Mouse (Mus musculus): ENCODE data around the gene Nufip2.

Gene Nufip2

GRCm38 (mm10) chr11:77770346-77770745, 84.4 kb downstream of the Nufip2 start:
- peak; percentile 78 for DNase-seq (ENCODE audit: low spot score)

GRCm38 (mm10) chr11:77771879-77772713, 86.1 kb downstream of the Nufip2 start:
- peak; percentile 81 for DNase-seq (ENCODE audit: low spot score)

- no peak for DNase-seq (ENCODE audit: low spot score)
Measured at GRCm38 (mm10) chr11:77775701-77776400, 89.9 kb downstream of the Nufip2 start.

GRCm38 (mm10) chr11:77777436-77777835, 91.5 kb downstream of the Nufip2 start:
- no peak for DNase-seq (ENCODE audit: low spot score)

- DNase-seq (ENCODE audit: low spot score): no peak
Measured at GRCm38 (mm10) chr11:77777937-77778336, 92.0 kb downstream of the Nufip2 start.

- DNase-seq (ENCODE audit: low spot score): no peak
Measured at GRCm38 (mm10) chr11:77779240-77779639, 93.3 kb downstream of the Nufip2 start.

- no peak for DNase-seq (ENCODE audit: low spot score)
Measured at GRCm38 (mm10) chr11:77781088-77781487, 95.1 kb downstream of the Nufip2 start.

GRCm38 (mm10) chr11:77782104-77782815, 96.3 kb downstream of the Nufip2 start:
- no peak for DNase-seq (ENCODE audit: low spot score)

- peak; percentile 66 for DNase-seq (ENCODE audit: low spot score)
Measured at GRCm38 (mm10) chr11:77783211-77783746, 97.3 kb downstream of the Nufip2 start.

GRCm38 (mm10) chr11:77783747-77784646, 98.0 kb downstream of the Nufip2 start:
- no peak for DNase-seq (ENCODE audit: low spot score)

- no peak for DNase-seq (ENCODE audit: low spot score)
Measured at GRCm38 (mm10) chr11:77784894-77785293, 98.9 kb downstream of the Nufip2 start.

GRCm38 (mm10) chr11:77785396-77785767, 99.4 kb downstream of the Nufip2 start:
- DNase-seq (ENCODE audit: low spot score): peak; percentile 83

- peak; percentile 92 for DNase-seq (ENCODE audit: low spot score)
Measured at GRCm38 (mm10) chr11:77785768-77786561, 100.0 kb downstream of the Nufip2 start.

- DNase-seq (ENCODE audit: low spot score): no peak
Measured at GRCm38 (mm10) chr11:77787707-77788106, 101.8 kb downstream of the Nufip2 start, which contains the start of gene Gm10277. Gene Gm10277, minus strand, starts transcription at chr11:77787747.

GRCm38 (mm10) chr11:77789512-77789911, 103.6 kb downstream of the Nufip2 start:
- no peak for DNase-seq (ENCODE audit: low spot score)

GRCm38 (mm10) chr11:77790286-77790685, 104.3 kb downstream of the Nufip2 start:
- no peak for DNase-seq (ENCODE audit: low spot score)

GRCm38 (mm10) chr11:77791241-77791727, 105.3 kb downstream of the Nufip2 start:
- no peak for DNase-seq (ENCODE audit: low spot score)
